Comparison of ENCODE assay signal across 1 mouse cellular context in genomic region chr3:54692202-54693055, GRCm38 (mm10).
TF ChIP-seq lines count a peak whose summit lies in the region.

Gene Supt20, plus strand, starts transcription at chr3:54692807.

TF ChIP-seq in CH12.LX, 34 proteins besides CTCF, POLR2A, EP300 and RAD21 (continued from another document):
- TF ChIP-seq MYC (IDR thresholded peaks at IDR 0.05; ENCODE audit: low read depth, low read length) (0 out of 2 replicates have a peak, but pooled peaks have one; percentile 41), GABPA (IDR thresholded peaks at IDR 0.05; ENCODE audit: insufficient replicate concordance, low read depth, low read length) (no peak), E2F4 (IDR thresholded peaks at IDR 0.05; ENCODE audit: insufficient replicate concordance, low read depth, low read length) (no peak), SIN3A (IDR thresholded peaks at IDR 0.05; ENCODE audit: low read length) (no peak), ZKSCAN1 (IDR thresholded peaks at IDR 0.05; ENCODE audit: borderline replicate concordance, low read depth, low read length) (no peak), ZNF384 (IDR thresholded peaks at IDR 0.05; ENCODE audit: low read depth, low read length) (no peak), BHLHE40 (IDR thresholded peaks at IDR 0.05; ENCODE audit: low read depth, low read length) (no peak), SMC3 (IDR thresholded peaks at IDR 0.05; ENCODE audit: low read depth, low read length) (no peak), RCOR1 (conservative IDR thresholded peaks at IDR 0.05; ENCODE audit: low read depth, low read length) (no peak), HCFC1 (IDR thresholded peaks at IDR 0.05; ENCODE audit: low read depth, low read length) (peak; percentile 79), ETS1 (conservative IDR thresholded peaks at IDR 0.05; ENCODE audit: low read depth, low read length) (no peak; the same call in 1 of the 2 replicates), ZC3H11A (IDR thresholded peaks at IDR 0.05; ENCODE audit: low read depth, low read length) (no peak), NRF1 (IDR thresholded peaks at IDR 0.05; ENCODE audit: low read depth, low read length) (0 out of 2 replicates have a peak, but pooled peaks have one; percentile 28)
